Mouse (Mus musculus) limb, embryonic 15.5 days (tissue): ENCODE measurements around the gene Adam33. TPM values are rescaled to one million over a fixed set of nuclear protein-coding genes. Genes with fewer than 3 reads are reported as not detected.

Experiments
- ATAC-seq: fragments of 200-750 bp; cut with Nextera tagmentation; 2 replicates; pipeline ENCODE4 v1.8.0; 2017; ENCODE audit warnings: low read depth, moderate TSS enrichment; ENCODE audit not compliant: insufficient number of reproducible peaks, low FRiP score, low TSS enrichment
- H3K27ac ChIP-seq: fragments of 300-500 bp; sonication (generic); 2 replicates; pipeline ENCODE4 v1.5.1; 2015; ENCODE audit warnings: moderate library complexity, mild to moderate bottlenecking, inconsistent platforms
- H3K27me3 ChIP-seq: fragments of 300-500 bp; sonication (generic); 2 replicates; pipeline ENCODE4 v1.6.1; 2015; ENCODE audit warnings: inconsistent platforms
- H3K36me3 ChIP-seq: fragments of 300-500 bp; sonication (generic); 2 replicates; pipeline ENCODE4 v1.6.1; 2015; ENCODE audit warnings: inconsistent platforms
- H3K4me1 ChIP-seq: fragments of 300-500 bp; sonication (generic); 2 replicates; pipeline ENCODE4 v1.6.1; 2015; ENCODE audit warnings: inconsistent platforms
- H3K4me2 ChIP-seq: fragments of 300-500 bp; sonication (generic); 2 replicates; pipeline ENCODE4 v1.6.1; 2015; ENCODE audit warnings: mild to moderate bottlenecking, inconsistent platforms
- H3K4me3 ChIP-seq: fragments of 300-500 bp; sonication (generic); 2 replicates; pipeline ENCODE4 v1.5.1; 2015; ENCODE audit warnings: mild to moderate bottlenecking, inconsistent platforms
- H3K9ac ChIP-seq: fragments of 300-500 bp; sonication (generic); 2 replicates; pipeline ENCODE4 v1.6.1; 2015; ENCODE audit warnings: inconsistent platforms
- H3K9me3 ChIP-seq: fragments of 300-500 bp; sonication (generic); 2 replicates; pipeline ENCODE4 v1.6.1; 2016; ENCODE audit warnings: inconsistent platforms
- WGBS: fragments of 180-500 bp; shearing (Covaris S2); methylation state at CpG from one replicate; pipeline ENCODE4 v1.1.7; 2015; 5-methylcytosine and 5-hydroxymethylcytosine counted together
- microRNA-seq: library from miRNA; unstranded; fragments of <30 nt; microRNA quantifications from one replicate; pipeline ENCODE4, GENCODE M21; 2016
- polyA plus RNA-seq: library from polyadenylated mRNA; unstranded; fragments of >200 nt; fragmentation: Nextera tagmentation; extraction: Ambion mirVana; gene quantifications from 2 replicates; pipeline ENCODE4 v1.2.1, GENCODE M21; 2015

Gene Adam33
- polyA plus RNA-seq, 1 experiment from 2014 or later = 77.5 TPM

- Histone ChIP-seq H3K27ac (no peak overlapping the region), H3K4me1 (0 out of 2 replicates have a peak, but pooled peaks cover 3% of the 10 kb centered on the region), H3K4me2 (no peak overlapping the region), H3K9ac (no peak overlapping the region), H3K27me3 (no peaks in the 10 kb centered on the region), H3K36me3 (peaks cover 51% of the 10 kb centered on the region), H3K9me3 (no peaks in the 10 kb centered on the region), H3K4me3 (no peak overlapping the region)
- 99% methylated on average over 2 of the region's 2 CpGs for WGBS
- ATAC-seq = no peak
Measured at GRCm38 (mm10) chr2:131025230-131025629, 38.4 kb downstream of the Adam33 start.

- Histone ChIP-seq H3K4me2 (no peak overlapping the region), H3K4me3 (no peak overlapping the region), H3K27me3 (no peaks in the 10 kb centered on the region), H3K9me3 (no peaks in the 10 kb centered on the region), H3K27ac (no peak overlapping the region), H3K9ac (no peak overlapping the region), H3K4me1 (no peaks in the 10 kb centered on the region), H3K36me3 (peaks cover 41% of the 10 kb centered on the region)
- ATAC-seq = no peak
- 83% methylated on average over 1 of the region's 1 CpGs for WGBS
Measured at GRCm38 (mm10) chr2:131010566-131010965, 53.0 kb downstream of the Adam33 start.

GRCm38 (mm10) chr2:131009123-131009522 lies 54.5 kb downstream of the Adam33 start:
- Histone ChIP-seq H3K4me3 (no peak overlapping the region), H3K9me3 (no peaks in the 10 kb centered on the region), H3K4me2 (no peak overlapping the region), H3K4me1 (no peaks in the 10 kb centered on the region), H3K27me3 (no peaks in the 10 kb centered on the region), H3K27ac (no peak overlapping the region), H3K36me3 (peaks cover 48% of the 10 kb centered on the region), H3K9ac (no peak overlapping the region)
- WGBS = 85% methylated on average over 2 of the region's 2 CpGs
- ATAC-seq = no peak

Small RNA genes lying within 50 kb of the gene (microRNA-seq; reads per million reads assigned to microRNA genes)
- not detected for gene Mir6973b

Other genes starting within 250 kb of the Adam33 start
- gene 4930402H24Rik, start 157.4 kb downstream of the Adam33 start, polyA plus RNA-seq = 32.4 and 36.7 TPM in 2 replicates
- 6.6 and 7.7 TPM in 2 replicates for gene Atrn, start 157.3 kb downstream of the Adam33 start, polyA plus RNA-seq
- 29.5 and 31.8 TPM in 2 replicates for gene Gfra4, start 20.7 kb downstream of the Adam33 start, polyA plus RNA-seq
- 0.58 and 0.61 TPM in 2 replicates for gene Siglec1, start 23.0 kb upstream of the Adam33 start, polyA plus RNA-seq
- 16.0 and 22.0 TPM in 2 replicates for gene Hspa12b, start 63.5 kb upstream of the Adam33 start, polyA plus RNA-seq
- gene Gm11037, start 69.7 kb upstream of the Adam33 start, polyA plus RNA-seq = not detected in 2 replicates
- 53.6 and 56.0 TPM in 2 replicates for gene 1700037H04Rik, start 96.3 kb upstream of the Adam33 start, polyA plus RNA-seq
- 9.6 and 12.0 TPM in 2 replicates for gene Cenpb, start 116.3 kb upstream of the Adam33 start, polyA plus RNA-seq
- 51.2 and 51.3 TPM in 2 replicates for gene Cdc25b, start 123.1 kb upstream of the Adam33 start, polyA plus RNA-seq
- 5.3 and 6.1 TPM in 2 replicates for gene Spef1, start 123.5 kb upstream of the Adam33 start, polyA plus RNA-seq
- 26.7 and 27.8 TPM in 2 replicates for gene Ap5s1, start 143.3 kb upstream of the Adam33 start, polyA plus RNA-seq
- 19.2 and 22.5 TPM in 2 replicates for gene Mavs, start 170.2 kb upstream of the Adam33 start, polyA plus RNA-seq
- gene Pank2, start 198.7 kb upstream of the Adam33 start, polyA plus RNA-seq = 27.9 and 34.8 TPM in 2 replicates